Mouse (Mus musculus) spleen, embryonic (tissue): ENCODE measurements around the gene Klhl40.

Experiments
- CTCF ChIA-PET: fragments of 350-600 bp; sonication (Branson Sonifier 250); formaldehyde crosslinking; loops from one replicate; lab custom pipeline; 2022; lab: Charles Lee

Klhl40 gene

DNA sequence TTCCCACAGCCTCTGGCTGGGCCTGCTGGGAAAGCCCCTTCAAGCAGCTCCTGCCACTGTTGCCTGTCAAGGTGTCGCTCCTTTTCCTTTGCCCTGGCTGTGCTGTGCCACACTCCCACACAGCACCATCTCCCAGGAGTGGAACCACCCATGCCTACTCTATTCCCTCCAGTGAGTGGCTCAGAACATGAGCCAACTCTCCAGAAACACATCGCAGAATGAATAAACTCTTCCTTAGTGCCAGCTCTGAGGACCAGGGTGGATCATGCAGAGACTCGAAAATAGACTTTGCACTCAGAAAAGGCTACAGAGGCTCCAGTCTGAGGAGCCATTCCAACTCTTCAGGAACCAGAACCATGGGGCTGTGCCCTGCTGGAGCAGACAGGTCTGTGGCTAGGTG, 48.9 kb downstream of the Klhl40 start:
- CTCF ChIA-PET: no interaction called here

DNA sequence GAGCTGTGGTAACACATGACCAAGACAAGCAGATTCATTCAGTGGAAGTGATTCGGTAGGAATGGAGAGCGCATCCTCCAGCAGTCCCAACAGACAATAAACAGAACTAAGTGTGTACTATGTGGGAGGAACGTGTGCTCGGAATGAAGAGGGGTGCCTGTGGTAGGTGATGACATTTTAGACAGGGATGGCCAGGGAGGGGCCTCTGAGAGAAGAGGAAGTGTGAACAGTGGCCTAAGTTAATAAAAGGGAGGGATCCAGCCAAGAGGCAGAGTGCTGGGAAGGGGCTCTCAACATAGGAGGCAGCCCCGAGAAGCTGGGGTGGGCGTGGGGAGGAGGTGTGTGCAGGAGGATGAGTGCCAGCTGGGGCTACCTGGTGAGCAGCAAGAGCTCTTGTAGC, 50.9 kb downstream of the Klhl40 start:
- CTCF ChIA-PET: interaction anchor here (0.7 kb wide), 1 partner anchor 172 kb away, joined by 3 read pairs; no protein-coding TSS in a partner anchor

- CTCF ChIA-PET: no interaction called here
Observed at GRCm38 (mm10) chr9:121829270-121829992, 52.0 kb downstream of the Klhl40 start.

DNA sequence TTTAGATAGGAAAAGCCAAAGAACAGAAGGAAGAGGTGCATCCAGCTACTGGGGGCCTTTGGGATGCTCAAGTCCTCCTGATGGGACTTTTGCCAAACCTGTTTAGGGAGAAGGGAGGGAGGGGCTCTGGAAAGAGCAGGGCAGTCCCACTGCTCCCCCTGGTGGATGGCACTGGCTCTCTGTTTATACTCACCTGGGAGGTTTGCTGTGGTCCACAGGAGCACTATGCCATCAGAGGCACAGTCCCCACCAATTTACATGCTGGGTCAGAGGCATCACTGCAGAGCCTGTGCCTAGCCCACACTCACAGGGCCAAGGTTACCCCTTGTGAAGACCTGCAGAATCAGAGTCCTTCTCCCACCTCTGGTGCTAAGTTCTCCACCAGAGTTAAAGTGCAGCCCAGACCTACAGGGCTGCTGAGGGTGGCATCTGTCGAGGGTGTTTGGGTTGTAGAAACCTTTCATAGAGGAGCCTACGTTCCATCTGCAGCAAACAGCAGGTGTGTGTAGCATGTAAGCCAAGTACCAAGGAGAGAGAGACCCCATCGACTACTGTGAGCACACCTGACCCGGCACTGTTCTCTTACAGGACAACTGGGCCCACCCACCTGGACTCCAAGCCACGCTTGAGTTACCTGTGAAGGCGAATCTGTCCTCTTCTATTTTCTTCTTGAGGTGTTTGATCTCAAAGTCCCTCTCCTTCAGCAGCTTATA, 53.0 kb downstream of the Klhl40 start:
- CTCF ChIA-PET: no interaction called here

DNA sequence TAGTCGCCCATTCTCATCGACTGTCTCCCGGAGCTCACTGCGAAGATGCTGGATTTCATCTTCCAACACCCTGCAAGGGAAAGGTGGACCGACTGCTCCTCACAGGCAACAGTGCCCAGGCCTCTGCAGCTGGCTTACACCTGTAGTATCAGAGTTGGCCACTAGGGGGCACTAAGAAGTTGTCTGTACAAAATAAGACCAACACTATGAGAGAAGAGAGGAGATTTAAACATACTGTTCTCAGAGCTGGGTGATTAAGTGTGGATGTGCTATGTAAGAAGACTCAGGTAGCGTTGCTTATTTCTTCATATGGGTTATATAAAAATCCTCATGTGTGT, 53.5 kb downstream of the Klhl40 start:
- CTCF ChIA-PET: no interaction called here
